Mouse (Mus musculus): ENCODE results near the gene B3galnt2. TPM values are rescaled to one million over a fixed set of nuclear protein-coding genes. Genes with fewer than 3 reads are reported as not detected.
A peak's percentile ranks its signal among the peaks of the same experiment; 100 is the strongest.
"Not testable (repeated sequence)": the region's sequence is repeated elsewhere in the genome, so short reads cannot be mapped to it uniquely, and the experiment has no call there.

The B3galnt2 gene
- polyA plus RNA-seq, 1 experiment: 29.0 TPM

- TF ChIP-seq CTCF (IDR thresholded peaks at IDR 0.05; ENCODE audit: borderline replicate concordance, extremely low read depth, insufficient read depth, insufficient read length) (no peak), POLR2A (IDR thresholded peaks at IDR 0.05; ENCODE audit: borderline replicate concordance, extremely low read depth, insufficient read depth, insufficient read length, poor library complexity, severe bottlenecking) (no peak)
- DNase-seq (ENCODE audit: low read depth): no peak
These were observed 14.4 kb downstream of the B3galnt2 start for GRCm38 (mm10) chr13:13968629-13969111.

- TF ChIP-seq POLR2A (IDR thresholded peaks at IDR 0.05; ENCODE audit: borderline replicate concordance, extremely low read depth, insufficient read depth, insufficient read length, poor library complexity, severe bottlenecking): no peak
- no peak for TF ChIP-seq CTCF (IDR thresholded peaks at IDR 0.05; ENCODE audit: borderline replicate concordance, extremely low read depth, insufficient read depth, insufficient read length)
- DNase-seq (ENCODE audit: low read depth): no peak
These were observed 15.5 kb downstream of the B3galnt2 start for GRCm38 (mm10) chr13:13969796-13970195.

GRCm38 (mm10) chr13:13981842-13982241 lies 27.6 kb downstream of the B3galnt2 start:
- DNase-seq (ENCODE audit: low read depth): not testable (repeated sequence)

- DNase-seq (ENCODE audit: low read depth): no peak
- TF ChIP-seq CTCF (IDR thresholded peaks at IDR 0.05; ENCODE audit: borderline replicate concordance, extremely low read depth, insufficient read depth, insufficient read length): no peak
- TF ChIP-seq POLR2A (IDR thresholded peaks at IDR 0.05; ENCODE audit: borderline replicate concordance, extremely low read depth, insufficient read depth, insufficient read length, poor library complexity, severe bottlenecking): no peak
These were observed 29.3 kb downstream of the B3galnt2 start for GRCm38 (mm10) chr13:13983523-13983922.

GRCm38 (mm10) chr13:13989135-13989534 lies 34.9 kb downstream of the B3galnt2 start:
- DNase-seq (ENCODE audit: low read depth): no peak
- TF ChIP-seq CTCF (IDR thresholded peaks at IDR 0.05; ENCODE audit: borderline replicate concordance, extremely low read depth, insufficient read depth, insufficient read length) (no peak), POLR2A (IDR thresholded peaks at IDR 0.05; ENCODE audit: borderline replicate concordance, extremely low read depth, insufficient read depth, insufficient read length, poor library complexity, severe bottlenecking) (no peak)

GRCm38 (mm10) chr13:13990391-13990790 lies 36.1 kb downstream of the B3galnt2 start:
- no peak for TF ChIP-seq CTCF (IDR thresholded peaks at IDR 0.05; ENCODE audit: borderline replicate concordance, extremely low read depth, insufficient read depth, insufficient read length)

GRCm38 (mm10) chr13:13993041-13993440 lies 38.8 kb downstream of the B3galnt2 start:
- TF ChIP-seq CTCF (IDR thresholded peaks at IDR 0.05; ENCODE audit: borderline replicate concordance, extremely low read depth, insufficient read depth, insufficient read length) (no peak), POLR2A (IDR thresholded peaks at IDR 0.05; ENCODE audit: borderline replicate concordance, extremely low read depth, insufficient read depth, insufficient read length, poor library complexity, severe bottlenecking) (no peak)
- DNase-seq (ENCODE audit: low read depth): no peak

More at GRCm38 (mm10) chr13:13990391-13990790, 36.1 kb downstream of the B3galnt2 start:
- no peak for DNase-seq (ENCODE audit: low read depth)

GRCm38 (mm10) chr13:13995046-13995445 lies 40.8 kb downstream of the B3galnt2 start:
- DNase-seq (ENCODE audit: low read depth): no peak
- TF ChIP-seq POLR2A (IDR thresholded peaks at IDR 0.05; ENCODE audit: borderline replicate concordance, extremely low read depth, insufficient read depth, insufficient read length, poor library complexity, severe bottlenecking): no peak
- TF ChIP-seq CTCF (IDR thresholded peaks at IDR 0.05; ENCODE audit: borderline replicate concordance, extremely low read depth, insufficient read depth, insufficient read length): no peak

- DNase-seq (ENCODE audit: low read depth): no peak
- TF ChIP-seq POLR2A (IDR thresholded peaks at IDR 0.05; ENCODE audit: borderline replicate concordance, extremely low read depth, insufficient read depth, insufficient read length, poor library complexity, severe bottlenecking) (no peak), CTCF (IDR thresholded peaks at IDR 0.05; ENCODE audit: borderline replicate concordance, extremely low read depth, insufficient read depth, insufficient read length) (no peak)
These were observed 43.2 kb downstream of the B3galnt2 start for GRCm38 (mm10) chr13:13997476-13997875.

- DNase-seq (ENCODE audit: low read depth): peak; percentile 39
These were observed 48.4 kb downstream of the B3galnt2 start for GRCm38 (mm10) chr13:14002706-14003105.

GRCm38 (mm10) chr13:14004086-14004485 lies 49.8 kb downstream of the B3galnt2 start:
- TF ChIP-seq POLR2A (IDR thresholded peaks at IDR 0.05; ENCODE audit: borderline replicate concordance, extremely low read depth, insufficient read depth, insufficient read length, poor library complexity, severe bottlenecking): no peak
- peak; percentile 18; the same call in 1 of the 2 replicates for TF ChIP-seq CTCF (IDR thresholded peaks at IDR 0.05; ENCODE audit: borderline replicate concordance, extremely low read depth, insufficient read depth, insufficient read length)
- peak; percentile 8 for DNase-seq (ENCODE audit: low read depth)

More at GRCm38 (mm10) chr13:14002706-14003105, 48.4 kb downstream of the B3galnt2 start:
- TF ChIP-seq POLR2A (IDR thresholded peaks at IDR 0.05; ENCODE audit: borderline replicate concordance, extremely low read depth, insufficient read depth, insufficient read length, poor library complexity, severe bottlenecking) (no peak), CTCF (IDR thresholded peaks at IDR 0.05; ENCODE audit: borderline replicate concordance, extremely low read depth, insufficient read depth, insufficient read length) (no peak)

GRCm38 (mm10) chr13:14004999-14005398 lies 50.7 kb downstream of the B3galnt2 start:
- no peak for DNase-seq (ENCODE audit: low read depth)
- no peak for TF ChIP-seq POLR2A (IDR thresholded peaks at IDR 0.05; ENCODE audit: borderline replicate concordance, extremely low read depth, insufficient read depth, insufficient read length, poor library complexity, severe bottlenecking)
- no peak for TF ChIP-seq CTCF (IDR thresholded peaks at IDR 0.05; ENCODE audit: borderline replicate concordance, extremely low read depth, insufficient read depth, insufficient read length)

GRCm38 (mm10) chr13:14006056-14006455 lies 51.8 kb downstream of the B3galnt2 start:
- no peak for TF ChIP-seq CTCF (IDR thresholded peaks at IDR 0.05; ENCODE audit: borderline replicate concordance, extremely low read depth, insufficient read depth, insufficient read length)
- TF ChIP-seq POLR2A (IDR thresholded peaks at IDR 0.05; ENCODE audit: borderline replicate concordance, extremely low read depth, insufficient read depth, insufficient read length, poor library complexity, severe bottlenecking): no peak
- DNase-seq (ENCODE audit: low read depth): no peak

All from brain, embryonic 14.5 days (tissue).